In the genomic region with DNA sequence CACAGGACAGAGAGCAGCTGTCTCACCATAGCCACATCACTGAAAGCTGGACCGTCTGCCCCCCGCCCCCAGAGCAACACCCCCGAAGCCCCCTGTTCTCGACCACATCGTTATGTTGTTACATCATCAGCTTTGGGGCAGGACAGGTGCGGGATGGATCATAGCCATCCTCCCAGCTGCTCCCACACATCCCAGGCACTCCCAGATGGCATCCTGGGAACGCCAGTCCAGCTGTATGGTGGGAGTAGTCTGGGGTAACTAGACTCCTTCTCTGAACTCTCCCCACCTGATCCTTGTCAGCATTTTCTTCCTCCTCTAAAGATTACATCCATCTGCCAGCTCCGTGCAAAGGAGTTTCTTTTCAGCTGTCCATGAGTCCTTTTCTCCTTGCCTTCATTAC, we compare ENCODE assay signal across 13 mouse cellular contexts. TPM values are rescaled to one million over a fixed set of nuclear protein-coding genes. Genes with fewer than 3 reads are reported as not detected.
DNase-seq lines count a peak whose midpoint lies in the region; ATAC-seq lines count a peak whose summit lies in the region.
"Had no signal": no experiment of that assay in that cellular context is flagged by ENCODE, and none has a peak within 500 bp of the region (broad histone marks: within the 10 kb centered on the region; RNA-seq: fewer than 3 reads in every experiment).

No protein-coding gene starts in this region.

- H3K36me3 ChIP-seq in kidney, embryonic 16.5 days (ENCODE audit: insufficient read depth, low read length), result no peaks in the 10 kb centered on the region
- H3K36me3 ChIP-seq in limb, embryonic 12.5 days, result no peaks in the 10 kb centered on the region
- H3K36me3 ChIP-seq in limb, embryonic 10.5 days, result no peaks in the 10 kb centered on the region
- no peaks in the 10 kb centered on the region for H3K36me3 ChIP-seq in embryonic facial prominence, embryonic 15.5 days
- no peaks in the 10 kb centered on the region for H3K36me3 ChIP-seq in neural tube, embryonic 13.5 days

- H3K4me3 ChIP-seq in kidney, embryonic 16.5 days (ENCODE audit: low read length), result no peak overlapping the region
- no peak overlapping the region for H3K4me3 ChIP-seq in limb, embryonic 12.5 days (replicated peaks)
- H3K4me3 ChIP-seq in limb, embryonic 10.5 days, result no peak overlapping the region
- no peak overlapping the region for H3K4me3 ChIP-seq in embryonic facial prominence, embryonic 15.5 days (replicated peaks)
- H3K4me3 ChIP-seq in neural tube, embryonic 13.5 days, result no peak overlapping the region
- H3K4me3 ChIP-seq: erythroblast, embryonic 14.5 days had no signal

- peak overlapping the region; percentile 5; the same call in 1 of the 2 replicates for H3K4me2 ChIP-seq in kidney, embryonic 16.5 days (replicated peaks; ENCODE audit: low read depth, low read length)
- no peak overlapping the region for H3K4me2 ChIP-seq in limb, embryonic 12.5 days
- no peak overlapping the region for H3K4me2 ChIP-seq in embryonic facial prominence, embryonic 15.5 days (replicated peaks)
- H3K4me2 ChIP-seq in neural tube, embryonic 13.5 days, result peak overlapping the region; percentile 1; the same call in 1 of the 2 replicates

- H3K27ac ChIP-seq in kidney, embryonic 16.5 days (ENCODE audit: low read length), result no peak overlapping the region
- no peak overlapping the region for H3K27ac ChIP-seq in limb, embryonic 12.5 days
- no peak overlapping the region for H3K27ac ChIP-seq in limb, embryonic 10.5 days
- H3K27ac ChIP-seq in embryonic facial prominence, embryonic 15.5 days (replicated peaks), result no peak overlapping the region
- peak overlapping the region; percentile 100 for H3K27ac ChIP-seq in neural tube, embryonic 13.5 days (replicated peaks)
- H3K27ac ChIP-seq: macrophage had no signal

- ATAC-seq in kidney, embryonic 16.5 days (ENCODE audit: low FRiP score, low TSS enrichment), result 0 out of 2 replicates have a peak, but pooled peaks have one; percentile 29
- ATAC-seq in limb, embryonic 12.5 days (ENCODE audit: insufficient number of reproducible peaks, insufficient read depth, low FRiP score, low TSS enrichment, low read depth), result 0 out of 2 replicates have a peak, but pooled peaks have one; percentile 13
- peak; percentile 49; the same call in 1 of the 2 replicates for ATAC-seq in embryonic facial prominence, embryonic 15.5 days (ENCODE audit: insufficient number of reproducible peaks, low FRiP score, low TSS enrichment, low read depth)
- no peak for ATAC-seq in neural tube, embryonic 13.5 days (ENCODE audit: low read depth)

- H3K4me1 ChIP-seq in kidney, embryonic 16.5 days (ENCODE audit: insufficient read depth, low read length), result peaks cover 17% of the 10 kb centered on the region
- H3K4me1 ChIP-seq in limb, embryonic 12.5 days (replicated peaks), result peaks cover 19% of the 10 kb centered on the region
- H3K4me1 ChIP-seq in limb, embryonic 10.5 days, result peaks cover 33% of the 10 kb centered on the region
- H3K4me1 ChIP-seq in embryonic facial prominence, embryonic 15.5 days, result peaks cover 13% of the 10 kb centered on the region
- peaks cover 60% of the 10 kb centered on the region for H3K4me1 ChIP-seq in neural tube, embryonic 13.5 days (replicated peaks)

- peaks cover 38% of the 10 kb centered on the region for H3K27me3 ChIP-seq in kidney, embryonic 16.5 days (ENCODE audit: insufficient read depth, low read length)
- peaks cover 92% of the 10 kb centered on the region for H3K27me3 ChIP-seq in limb, embryonic 12.5 days
- peaks cover 97% of the 10 kb centered on the region for H3K27me3 ChIP-seq in limb, embryonic 10.5 days (ENCODE audit: low read depth, poor library complexity, severe bottlenecking)
- peaks cover 68% of the 10 kb centered on the region for H3K27me3 ChIP-seq in embryonic facial prominence, embryonic 15.5 days
- peaks cover 41% of the 10 kb centered on the region for H3K27me3 ChIP-seq in neural tube, embryonic 13.5 days

- WGBS in kidney, embryonic 16.5 days, result 5% methylated on average over 8 of the region's 8 CpGs
- WGBS in limb, embryonic 12.5 days, result 6% methylated on average over 8 of the region's 8 CpGs
- 17% methylated on average over 8 of the region's 8 CpGs for WGBS in limb, embryonic 10.5 days
- WGBS in embryonic facial prominence, embryonic 15.5 days, result 12% methylated on average over 8 of the region's 8 CpGs
- WGBS in neural tube, embryonic 13.5 days, result 11% methylated on average over 8 of the region's 8 CpGs

- no peak for DNase-seq in kidney, adult 18-20 months
- DNase-seq in limb, embryonic 10.5 days (ENCODE audit: low spot score), result no peak
- no peak for DNase-seq in adrenal gland, postnatal 4 days (ENCODE audit: low spot score in 2 of 2)
- DNase-seq: cerebellum, postnatal 25 days; heart, adult 18-20 months; lung, adult 18-20 months; thymus, adult 18-20 months had no signal

- no peaks in the 10 kb centered on the region for H3K9me3 ChIP-seq in kidney, embryonic 16.5 days (ENCODE audit: low read length)
- H3K9me3 ChIP-seq in limb, embryonic 12.5 days, result no peaks in the 10 kb centered on the region
- no peaks in the 10 kb centered on the region for H3K9me3 ChIP-seq in limb, embryonic 10.5 days (replicated peaks)
- H3K9me3 ChIP-seq in embryonic facial prominence, embryonic 15.5 days (replicated peaks), result no peaks in the 10 kb centered on the region
- no peaks in the 10 kb centered on the region for H3K9me3 ChIP-seq in neural tube, embryonic 13.5 days

- no peak overlapping the region for H3K9ac ChIP-seq in kidney, embryonic 16.5 days (replicated peaks; ENCODE audit: low read length)
- no peak overlapping the region for H3K9ac ChIP-seq in limb, embryonic 12.5 days (replicated peaks)
- no peak overlapping the region for H3K9ac ChIP-seq in embryonic facial prominence, embryonic 15.5 days
- 0 out of 2 replicates have a peak overlapping the region, but pooled peaks have one; percentile 6 for H3K9ac ChIP-seq in neural tube, embryonic 13.5 days

RNA-seq across cellular contexts. Expression of a gene that starts 59.0 kb away (rescaled TPM):
- 53.7 and 54.3 TPM in 2 replicates for polyA plus RNA-seq in kidney, embryonic 16.5 days (2015; fragmentation: Nextera tagmentation; extraction: Ambion mirVana)
- 55.7 and 56.9 TPM in 2 replicates for polyA plus RNA-seq in limb, embryonic 12.5 days (2016; fragmentation: Nextera tagmentation; extraction: Ambion mirVana)
- polyA plus RNA-seq in limb, embryonic 10.5 days (2016; fragmentation: Nextera tagmentation; extraction: Ambion mirVana), result 45.0 and 53.4 TPM in 2 replicates
- polyA plus RNA-seq in embryonic facial prominence, embryonic 15.5 days (2015; fragmentation: Nextera tagmentation; extraction: Ambion mirVana), result 45.6 and 48.4 TPM in 2 replicates
- polyA plus RNA-seq in neural tube, embryonic 13.5 days (2015; fragmentation: Nextera tagmentation; extraction: Ambion mirVana), result 67.7 and 72.7 TPM in 2 replicates
- 10 to 100 TPM; 42.4 to 46.6 TPM for total RNA-seq in adrenal gland, postnatal 4 days (2021)

Comparison
In these comparisons a context has a peak if more than half of its experiments do, and no peak if none do; other contexts are left out.
1. H3K4me2 ChIP-seq: peak in kidney, embryonic 16.5 days (single experiment) and neural tube, embryonic 13.5 days (single experiment); none in limb, embryonic 12.5 days (single experiment) and embryonic facial prominence, embryonic 15.5 days (single experiment).